Mouse (Mus musculus) embryonic facial prominence, embryonic 13.5 days (tissue): ENCODE data around the gene Rbms2. TPM values are rescaled to one million over a fixed set of nuclear protein-coding genes. Genes with fewer than 3 reads are reported as not detected.
"Not testable (repeated sequence)": the region's sequence is repeated elsewhere in the genome, so short reads cannot be mapped to it uniquely, and the experiment has no call there.

Source experiments
- ATAC-seq: fragments of 200-750 bp; cut with Nextera tagmentation; 2 replicates; pipeline ENCODE4 v1.8.0; 2017; ENCODE audit warnings: low read depth; ENCODE audit not compliant: insufficient number of reproducible peaks, insufficient read depth, low FRiP score, low TSS enrichment
- H3K27ac ChIP-seq: fragments of 300-500 bp; sonication (generic); 2 replicates; pipeline ENCODE4 v1.5.1; 2015; ENCODE audit warnings: moderate library complexity, mild to moderate bottlenecking, inconsistent platforms
- H3K27me3 ChIP-seq: fragments of 300-500 bp; sonication (generic); 2 replicates; pipeline ENCODE4 v1.6.1; 2015; ENCODE audit warnings: mild to moderate bottlenecking, inconsistent platforms
- H3K36me3 ChIP-seq: fragments of 300-500 bp; sonication (generic); 2 replicates; pipeline ENCODE4 v1.6.1; 2015; ENCODE audit warnings: mild to moderate bottlenecking, inconsistent platforms
- H3K4me1 ChIP-seq: fragments of 300-500 bp; sonication (generic); 2 replicates; pipeline ENCODE4 v1.6.1; 2015; ENCODE audit warnings: inconsistent platforms
- H3K4me2 ChIP-seq: fragments of 300-500 bp; sonication (generic); 2 replicates; pipeline ENCODE4 v1.6.1; 2015; ENCODE audit warnings: moderate library complexity, mild to moderate bottlenecking, inconsistent platforms
- H3K4me3 ChIP-seq: fragments of 300-500 bp; sonication (generic); 2 replicates; pipeline ENCODE4 v1.5.1; 2015; ENCODE audit warnings: mild to moderate bottlenecking, inconsistent platforms
- H3K9ac ChIP-seq: fragments of 300-500 bp; sonication (generic); 2 replicates; pipeline ENCODE4 v1.6.1; 2015; ENCODE audit warnings: mild to moderate bottlenecking, inconsistent platforms
- H3K9me3 ChIP-seq: fragments of 300-500 bp; sonication (generic); 2 replicates; pipeline ENCODE4 v1.6.1; 2016; ENCODE audit warnings: inconsistent platforms
- WGBS: fragments of 180-500 bp; shearing (Covaris S2); methylation state at CpG from one replicate; pipeline ENCODE4 v1.1.7; 2015; ENCODE audit warnings: mixed read lengths; 5-methylcytosine and 5-hydroxymethylcytosine counted together
- polyA plus RNA-seq: library from polyadenylated mRNA; unstranded; fragments of >200 nt; fragmentation: Nextera tagmentation; extraction: Ambion mirVana; gene quantifications from 2 replicates; pipeline ENCODE4 v1.2.1, GENCODE M21; 2015

The Rbms2 gene
- polyA plus RNA-seq, 1 experiment from 2014 or later = 42.2 TPM

GRCm38 (mm10) chr10:128095003-128095636 is 85.0 kb downstream of the Rbms2 start:
- peak overlapping the region; percentile 92 for H3K4me2 ChIP-seq
- 21% methylated on average over 9 of the region's 9 CpGs for WGBS
- H3K4me1 ChIP-seq = peaks cover 58% of the 10 kb centered on the region
- H3K9ac ChIP-seq = no peak overlapping the region
- H3K9me3 ChIP-seq = no peaks in the 10 kb centered on the region
- H3K27ac ChIP-seq = peak overlapping the region; percentile 40; the same call in 1 of the 2 replicates
- H3K36me3 ChIP-seq = peaks cover 4% of the 10 kb centered on the region
- H3K4me3 ChIP-seq = peak overlapping the region; percentile 74
- ATAC-seq = no peak
- H3K27me3 ChIP-seq = no peaks in the 10 kb centered on the region

- peaks cover 11% of the 10 kb centered on the region for H3K36me3 ChIP-seq
- peak overlapping the region; percentile 74 for H3K4me3 ChIP-seq
- 11% methylated on average over 19 of the region's 19 CpGs for WGBS
- H3K4me2 ChIP-seq = peak overlapping the region; percentile 92
- H3K27me3 ChIP-seq = no peaks in the 10 kb centered on the region
- H3K4me1 ChIP-seq = peaks cover 58% of the 10 kb centered on the region
- no peak overlapping the region for H3K9ac ChIP-seq
- peak; percentile 48; the same call in 1 of the 2 replicates for ATAC-seq
- no peaks in the 10 kb centered on the region for H3K9me3 ChIP-seq
- peak overlapping the region; percentile 40 for H3K27ac ChIP-seq
These were observed 85.6 kb downstream of the Rbms2 start for GRCm38 (mm10) chr10:128094340-128094968.

GRCm38 (mm10) chr10:128093496-128094294 is 86.4 kb downstream of the Rbms2 start:
- Histone ChIP-seq H3K27me3 (no peaks in the 10 kb centered on the region), H3K4me1 (peaks cover 54% of the 10 kb centered on the region), H3K9ac (peak overlapping the region; percentile 80), H3K27ac (peak overlapping the region; percentile 90), H3K36me3 (peaks cover 18% of the 10 kb centered on the region), H3K4me3 (peak overlapping the region; percentile 74), H3K4me2 (peak overlapping the region; percentile 92), H3K9me3 (no peaks in the 10 kb centered on the region)
- no peak for ATAC-seq
- 22% methylated on average over 13 of the region's 13 CpGs for WGBS

GRCm38 (mm10) chr10:128092506-128093495 is 87.3 kb downstream of the Rbms2 start:
- Histone ChIP-seq H3K9me3 (no peaks in the 10 kb centered on the region), H3K9ac (peak overlapping the region; percentile 80), H3K36me3 (peaks cover 27% of the 10 kb centered on the region), H3K4me1 (peaks cover 46% of the 10 kb centered on the region), H3K27me3 (no peaks in the 10 kb centered on the region), H3K27ac (peak overlapping the region; percentile 90), H3K4me2 (peak overlapping the region; percentile 92), H3K4me3 (peak overlapping the region; percentile 74)
- under 1% methylated on average over 83 of the region's 88 CpGs for WGBS
- peak; percentile 28 for ATAC-seq

GRCm38 (mm10) chr10:128091564-128092505 is 88.3 kb downstream of the Rbms2 start, which contains the start of gene Baz2a:
Gene Baz2a, plus strand, starts transcription at chr10:128091577.
- ATAC-seq = no peak
- Histone ChIP-seq H3K27me3 (no peaks in the 10 kb centered on the region), H3K4me2 (peak within 1 kb of the TSS; percentile 92), H3K9ac (peak within 1 kb of the TSS; percentile 80), H3K4me3 (peak within 1 kb of the TSS; percentile 74), H3K27ac (peak within 1 kb of the TSS; percentile 90), H3K4me1 (peaks cover 46% of the 10 kb centered on the region), H3K9me3 (no peaks in the 10 kb centered on the region), H3K36me3 (peaks cover 37% of the 10 kb centered on the region)
- WGBS = 1% methylated on average over 20 of the region's 20 CpGs

GRCm38 (mm10) chr10:128090651-128091563 is 89.2 kb downstream of the Rbms2 start:
- Histone ChIP-seq H3K27me3 (no peaks in the 10 kb centered on the region), H3K9ac (peak overlapping the region; percentile 80), H3K4me3 (peak overlapping the region; percentile 74), H3K4me2 (peak overlapping the region; percentile 92), H3K36me3 (peaks cover 46% of the 10 kb centered on the region), H3K4me1 (peaks cover 41% of the 10 kb centered on the region), H3K9me3 (no peaks in the 10 kb centered on the region), H3K27ac (peak overlapping the region; percentile 57; the same call in 1 of the 2 replicates)
- ATAC-seq = peak; percentile 44; the same call in 1 of the 2 replicates
- WGBS = 8% methylated on average over 14 of the region's 14 CpGs

- WGBS = 63% methylated on average over 5 of the region's 5 CpGs
- Histone ChIP-seq H3K4me1 (peaks cover 40% of the 10 kb centered on the region), H3K4me2 (no peak overlapping the region), H3K9me3 (no peaks in the 10 kb centered on the region), H3K36me3 (peaks cover 57% of the 10 kb centered on the region), H3K4me3 (no peak overlapping the region), H3K9ac (no peak overlapping the region), H3K27me3 (no peaks in the 10 kb centered on the region), H3K27ac (no peak overlapping the region)
- no peak for ATAC-seq
These were observed 90.3 kb downstream of the Rbms2 start for GRCm38 (mm10) chr10:128089842-128090241.

GRCm38 (mm10) chr10:128088181-128088580 is 91.9 kb downstream of the Rbms2 start:
- no peaks in the 10 kb centered on the region for H3K27me3 ChIP-seq
- H3K4me3 ChIP-seq = no peak overlapping the region
- 89% methylated on average over 5 of the region's 5 CpGs for WGBS
- ATAC-seq = no peak
- no peaks in the 10 kb centered on the region for H3K9me3 ChIP-seq
- no peak overlapping the region for H3K27ac ChIP-seq
- H3K4me1 ChIP-seq = peaks cover 29% of the 10 kb centered on the region
- peaks cover 59% of the 10 kb centered on the region for H3K36me3 ChIP-seq
- H3K9ac ChIP-seq = no peak overlapping the region
- no peak overlapping the region for H3K4me2 ChIP-seq

- not testable (repeated sequence) for H3K27ac ChIP-seq, H3K9ac ChIP-seq, ATAC-seq, H3K27me3 ChIP-seq, H3K4me2 ChIP-seq, H3K9me3 ChIP-seq, H3K4me3 ChIP-seq
- WGBS = 77% methylated on average over 2 of the region's 2 CpGs
- Histone ChIP-seq H3K4me1 (peaks cover 31% of the 10 kb centered on the region), H3K36me3 (peaks cover 59% of the 10 kb centered on the region)
These were observed 92.9 kb downstream of the Rbms2 start for GRCm38 (mm10) chr10:128087216-128087615.
